11 mouse cellular contexts compared by ENCODE assay signal in the genomic region with DNA sequence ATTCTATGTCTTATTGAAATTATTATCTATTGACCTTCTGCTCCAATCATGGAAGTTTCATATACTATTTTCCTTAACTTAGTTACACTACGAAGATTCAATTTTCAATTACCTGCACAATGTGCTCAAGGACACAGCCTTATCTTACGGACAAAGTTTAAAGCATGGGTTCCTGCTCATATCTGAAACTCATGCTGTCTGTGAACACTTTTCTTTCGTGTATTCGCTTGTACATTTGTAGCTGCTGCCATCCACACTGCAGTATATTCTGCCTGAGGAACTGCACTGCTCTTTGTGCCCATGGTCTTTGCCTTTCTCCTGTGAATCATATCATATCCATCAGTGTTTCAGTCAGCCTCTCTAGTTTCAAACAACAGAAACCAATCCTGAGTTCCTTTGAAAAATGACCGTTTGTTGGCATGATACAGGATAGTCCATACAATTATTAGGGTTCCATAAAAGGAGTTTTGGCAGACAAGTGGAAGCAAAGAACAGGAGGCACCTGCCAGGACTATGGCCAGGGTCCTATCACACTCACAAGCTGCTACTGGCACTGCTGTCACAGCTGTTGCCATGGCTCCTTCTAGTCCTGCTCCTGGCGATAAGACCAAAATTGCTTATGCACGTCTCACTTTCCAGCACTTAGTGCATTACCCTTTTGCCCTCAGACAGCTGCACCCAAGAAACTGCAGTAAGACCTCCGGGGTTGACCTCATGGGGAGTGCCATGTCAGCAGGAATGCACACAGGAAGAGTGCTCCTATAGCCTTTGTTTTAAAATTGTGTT.
A peak's percentile ranks its signal among the peaks of the same experiment; 100 is the strongest.
DNase-seq lines count a peak whose midpoint lies in the region; ATAC-seq and TF ChIP-seq lines count a peak whose summit lies in the region.
"Had no signal": no experiment of that assay in that cellular context is flagged by ENCODE, and none has a peak within 500 bp of the region (broad histone marks: within the 10 kb centered on the region; RNA-seq: fewer than 3 reads in every experiment).

No protein-coding gene starts in this region.

- no peaks in the 10 kb centered on the region for H3K9me3 ChIP-seq in embryonic facial prominence, embryonic 10.5 days
- no peaks in the 10 kb centered on the region for H3K9me3 ChIP-seq in heart, embryonic 13.5 days
- no peaks in the 10 kb centered on the region for H3K9me3 ChIP-seq in limb, embryonic 13.5 days
- H3K9me3 ChIP-seq: liver, embryonic 15.5 days; neural tube, embryonic 13.5 days had no signal

- no peak overlapping the region for H3K27ac ChIP-seq in embryonic facial prominence, embryonic 10.5 days (replicated peaks)
- peak overlapping the region; percentile 82 for H3K27ac ChIP-seq in heart, embryonic 13.5 days (replicated peaks)
- no peak overlapping the region for H3K27ac ChIP-seq in limb, embryonic 13.5 days
- H3K27ac ChIP-seq: liver, embryonic 15.5 days; neural tube, embryonic 13.5 days had no signal

- H3K9ac ChIP-seq in heart, embryonic 13.5 days, result no peak overlapping the region
- H3K9ac ChIP-seq in limb, embryonic 13.5 days, result no peak overlapping the region
- H3K9ac ChIP-seq: liver, embryonic 15.5 days; neural tube, embryonic 13.5 days had no signal

- no peaks in the 10 kb centered on the region for H3K36me3 ChIP-seq in embryonic facial prominence, embryonic 10.5 days (replicated peaks)
- H3K36me3 ChIP-seq in heart, embryonic 13.5 days, result no peaks in the 10 kb centered on the region
- no peaks in the 10 kb centered on the region for H3K36me3 ChIP-seq in limb, embryonic 13.5 days
- H3K36me3 ChIP-seq: liver, embryonic 15.5 days; neural tube, embryonic 13.5 days had no signal

- peak; percentile 39 for DNase-seq in brain, embryonic 14.5 days (ENCODE audit: low read depth)
- DNase-seq in embryonic facial prominence, embryonic 10.5 days (ENCODE audit: low spot score), result peak; percentile 15
- DNase-seq in frontal cortex, postnatal 14 days (ENCODE audit: low spot score in 2 of 2), result no peak
- no peak for DNase-seq in kidney, adult 11 months
- no peak for DNase-seq in spleen, postnatal 36 days (ENCODE audit: low spot score in 2 of 2)
- DNase-seq: right cerebral cortex, postnatal 25 days had no signal

- peak overlapping the region; percentile 5; the same call in 1 of the 2 replicates for H3K4me2 ChIP-seq in heart, embryonic 13.5 days
- no peak overlapping the region for H3K4me2 ChIP-seq in limb, embryonic 13.5 days (replicated peaks)
- H3K4me2 ChIP-seq: liver, embryonic 15.5 days; midbrain, embryonic 11.5 days; neural tube, embryonic 13.5 days had no signal

- no peak overlapping the region for H3K4me3 ChIP-seq in embryonic facial prominence, embryonic 10.5 days
- no peak overlapping the region for H3K4me3 ChIP-seq in heart, embryonic 13.5 days
- no peak overlapping the region for H3K4me3 ChIP-seq in limb, embryonic 13.5 days
- H3K4me3 ChIP-seq: liver, embryonic 15.5 days; neural tube, embryonic 13.5 days had no signal

- peaks cover 6% of the 10 kb centered on the region for H3K4me1 ChIP-seq in embryonic facial prominence, embryonic 10.5 days
- H3K4me1 ChIP-seq in heart, embryonic 13.5 days, result peaks cover 34% of the 10 kb centered on the region
- H3K4me1 ChIP-seq in limb, embryonic 13.5 days, result no peaks in the 10 kb centered on the region
- H3K4me1 ChIP-seq: liver, embryonic 15.5 days; neural tube, embryonic 13.5 days had no signal

- H3K27me3 ChIP-seq in embryonic facial prominence, embryonic 10.5 days (replicated peaks; ENCODE audit: low read depth, poor library complexity, severe bottlenecking), result no peaks in the 10 kb centered on the region
- no peaks in the 10 kb centered on the region for H3K27me3 ChIP-seq in heart, embryonic 13.5 days (replicated peaks)
- H3K27me3 ChIP-seq in limb, embryonic 13.5 days, result no peaks in the 10 kb centered on the region
- H3K27me3 ChIP-seq: liver, embryonic 15.5 days; neural tube, embryonic 13.5 days had no signal

- TF ChIP-seq CTCF in brain, embryonic 14.5 days (IDR thresholded peaks at IDR 0.05; ENCODE audit: borderline replicate concordance, extremely low read depth, insufficient read depth, insufficient read length), result no peak

- peak; percentile 37 for ATAC-seq in heart, embryonic 13.5 days (ENCODE audit: extremely low read depth, insufficient number of reproducible peaks, low FRiP score, low TSS enrichment)
- peak; percentile 82 for ATAC-seq in limb, embryonic 13.5 days (ENCODE audit: low FRiP score, low read depth)

- no peak for TF ChIP-seq POLR2A in brain, embryonic 14.5 days (IDR thresholded peaks at IDR 0.05; ENCODE audit: borderline replicate concordance, extremely low read depth, insufficient read depth, insufficient read length, poor library complexity, severe bottlenecking)

- 75% methylated on average over 8 of the region's 8 CpGs for WGBS in embryonic facial prominence, embryonic 10.5 days
- 49% methylated on average over 8 of the region's 8 CpGs for WGBS in heart, embryonic 13.5 days
- WGBS in limb, embryonic 13.5 days, result 76% methylated on average over 8 of the region's 8 CpGs

Comparison
In these comparisons a context has a peak if more than half of its experiments do, and no peak if none do; other contexts are left out.
1. DNase-seq: peak in brain, embryonic 14.5 days (single experiment) and embryonic facial prominence, embryonic 10.5 days (single experiment); none in frontal cortex, postnatal 14 days (0 of 2), kidney, adult 11 months (single experiment) and spleen, postnatal 36 days (0 of 2).